Mouse (Mus musculus): ENCODE data around the gene Dhx36. TPM values are rescaled to one million over a fixed set of nuclear protein-coding genes. Genes with fewer than 3 reads are reported as not detected.

Gene Dhx36
- polyA plus RNA-seq, 1 experiment = not detected

- Histone ChIP-seq H3K4me1 (ENCODE audit: control insufficient read depth, insufficient read depth, low read length) (no peaks in the 10 kb centered on the region), H3K4me3 (ENCODE audit: insufficient read depth, low read depth, low read length) (no peak overlapping the region), H3K27ac (ENCODE audit: insufficient read depth, low read depth, low read length) (no peak overlapping the region)
- TF ChIP-seq POLR2A (IDR thresholded peaks at IDR 0.05; ENCODE audit: insufficient read depth, low read depth, low read length) = no peak
- TF ChIP-seq CTCF (IDR thresholded peaks at IDR 0.05; ENCODE audit: insufficient read depth, low read depth, low read length) = no peak
- 88% methylated on average over 12 of the region's 12 CpGs for WGBS
Observed at GRCm38 (mm10) chr3:62443582-62444194, 63.1 kb downstream of the Dhx36 start.

GRCm38 (mm10) chr3:62440431-62440969 lies 66.3 kb downstream of the Dhx36 start:
- no peak overlapping the region for H3K4me3 ChIP-seq (ENCODE audit: insufficient read depth, low read depth, low read length)
- 39% methylated on average over 5 of the region's 5 CpGs for WGBS
- TF ChIP-seq CTCF (IDR thresholded peaks at IDR 0.05; ENCODE audit: insufficient read depth, low read depth, low read length) (no peak), POLR2A (IDR thresholded peaks at IDR 0.05; ENCODE audit: insufficient read depth, low read depth, low read length) (no peak)
- no peaks in the 10 kb centered on the region for H3K4me1 ChIP-seq (ENCODE audit: control insufficient read depth, insufficient read depth, low read length)
- H3K27ac ChIP-seq (ENCODE audit: insufficient read depth, low read depth, low read length) = no peak overlapping the region

GRCm38 (mm10) chr3:62435923-62436322 lies 70.9 kb downstream of the Dhx36 start:
- TF ChIP-seq CTCF (IDR thresholded peaks at IDR 0.05; ENCODE audit: insufficient read depth, low read depth, low read length) (no peak), POLR2A (IDR thresholded peaks at IDR 0.05; ENCODE audit: insufficient read depth, low read depth, low read length) (no peak)
- no peak overlapping the region for H3K4me3 ChIP-seq (ENCODE audit: insufficient read depth, low read depth, low read length)
- H3K4me1 ChIP-seq (ENCODE audit: control insufficient read depth, insufficient read depth, low read length) = no peaks in the 10 kb centered on the region
- H3K27ac ChIP-seq (ENCODE audit: insufficient read depth, low read depth, low read length) = no peak overlapping the region

- Histone ChIP-seq H3K4me1 (ENCODE audit: control insufficient read depth, insufficient read depth, low read length) (no peaks in the 10 kb centered on the region), H3K27ac (ENCODE audit: insufficient read depth, low read depth, low read length) (no peak overlapping the region), H3K4me3 (ENCODE audit: insufficient read depth, low read depth, low read length) (no peak overlapping the region)
- TF ChIP-seq POLR2A (IDR thresholded peaks at IDR 0.05; ENCODE audit: insufficient read depth, low read depth, low read length) (no peak), CTCF (IDR thresholded peaks at IDR 0.05; ENCODE audit: insufficient read depth, low read depth, low read length) (no peak)
- 70% methylated on average over 4 of the region's 4 CpGs for WGBS
Observed at GRCm38 (mm10) chr3:62433675-62434074, 73.1 kb downstream of the Dhx36 start.

GRCm38 (mm10) chr3:62418387-62419138 lies 88.2 kb downstream of the Dhx36 start:
- H3K27ac ChIP-seq (ENCODE audit: insufficient read depth, low read depth, low read length) = no peak overlapping the region
- WGBS = 74% methylated on average over 6 of the region's 6 CpGs
- H3K4me1 ChIP-seq (ENCODE audit: control insufficient read depth, insufficient read depth, low read length) = no peaks in the 10 kb centered on the region
- no peak overlapping the region for H3K4me3 ChIP-seq (ENCODE audit: insufficient read depth, low read depth, low read length)
- TF ChIP-seq CTCF (IDR thresholded peaks at IDR 0.05; ENCODE audit: insufficient read depth, low read depth, low read length) = no peak
- TF ChIP-seq POLR2A (IDR thresholded peaks at IDR 0.05; ENCODE audit: insufficient read depth, low read depth, low read length) = no peak

Other genes starting within 250 kb of the Dhx36 start
- not detected in 2 replicates for gene Arhgef26, start 168.7 kb downstream of the Dhx36 start, polyA plus RNA-seq (2012; ENCODE audit: insufficient read depth, insufficient read length, low replicate concordance, missing spikeins)
- gene Gpr149, start 98.1 kb upstream of the Dhx36 start, polyA plus RNA-seq (2012; ENCODE audit: insufficient read depth, insufficient read length, low replicate concordance, missing spikeins) = not detected in 2 replicates